Mouse (Mus musculus): Measurements from ENCODE around the gene Pcnx2.

Pcnx2 gene

GRCm38 (mm10) chr8:125897868-125898788, at the start of gene Pcnx2:
Pcnx2 (minus strand) TSS chr8:125898317.
- no peak for TF ChIP-seq GATA4 (IDR thresholded peaks at IDR 0.05; ENCODE audit: insufficient replicate concordance, low read length)

- no peak for TF ChIP-seq GATA4 (IDR thresholded peaks at IDR 0.05; ENCODE audit: insufficient replicate concordance, low read length)
Observed at GRCm38 (mm10) chr8:125944511-125944910, 46.4 kb upstream of the Pcnx2 start.

GRCm38 (mm10) chr8:125935649-125936048, 37.5 kb upstream of the Pcnx2 start:
- TF ChIP-seq GATA4 (IDR thresholded peaks at IDR 0.05; ENCODE audit: insufficient replicate concordance, low read length) = no peak

- no peak for TF ChIP-seq GATA4 (IDR thresholded peaks at IDR 0.05; ENCODE audit: insufficient replicate concordance, low read length)
Observed at GRCm38 (mm10) chr8:125931822-125932221, 33.7 kb upstream of the Pcnx2 start.

GRCm38 (mm10) chr8:125930276-125931046, 32.3 kb upstream of the Pcnx2 start:
- TF ChIP-seq GATA4 (IDR thresholded peaks at IDR 0.05; ENCODE audit: insufficient replicate concordance, low read length) = no peak

GRCm38 (mm10) chr8:125926636-125927035, 28.5 kb upstream of the Pcnx2 start:
- no peak for TF ChIP-seq GATA4 (IDR thresholded peaks at IDR 0.05; ENCODE audit: insufficient replicate concordance, low read length)

GRCm38 (mm10) chr8:125922333-125922732, 24.2 kb upstream of the Pcnx2 start:
- no peak for TF ChIP-seq GATA4 (IDR thresholded peaks at IDR 0.05; ENCODE audit: insufficient replicate concordance, low read length)

GRCm38 (mm10) chr8:125920761-125921160, 22.6 kb upstream of the Pcnx2 start:
- TF ChIP-seq GATA4 (IDR thresholded peaks at IDR 0.05; ENCODE audit: insufficient replicate concordance, low read length) = no peak

- TF ChIP-seq GATA4 (IDR thresholded peaks at IDR 0.05; ENCODE audit: insufficient replicate concordance, low read length) = no peak
Observed at GRCm38 (mm10) chr8:125920281-125920680, 22.2 kb upstream of the Pcnx2 start.

- no peak for TF ChIP-seq GATA4 (IDR thresholded peaks at IDR 0.05; ENCODE audit: insufficient replicate concordance, low read length)
Observed at GRCm38 (mm10) chr8:125919560-125919959, 21.4 kb upstream of the Pcnx2 start.

- TF ChIP-seq GATA4 (IDR thresholded peaks at IDR 0.05; ENCODE audit: insufficient replicate concordance, low read length) = no peak
Observed at GRCm38 (mm10) chr8:125918719-125919118, 20.6 kb upstream of the Pcnx2 start.

GRCm38 (mm10) chr8:125917013-125917412, 18.9 kb upstream of the Pcnx2 start:
- no peak for TF ChIP-seq GATA4 (IDR thresholded peaks at IDR 0.05; ENCODE audit: insufficient replicate concordance, low read length)

- no peak for TF ChIP-seq GATA4 (IDR thresholded peaks at IDR 0.05; ENCODE audit: insufficient replicate concordance, low read length)
Observed at GRCm38 (mm10) chr8:125914386-125914785, 16.3 kb upstream of the Pcnx2 start.

- no peak for TF ChIP-seq GATA4 (IDR thresholded peaks at IDR 0.05; ENCODE audit: insufficient replicate concordance, low read length)
Observed at GRCm38 (mm10) chr8:125913206-125913605, 15.1 kb upstream of the Pcnx2 start.

- no peak for TF ChIP-seq GATA4 (IDR thresholded peaks at IDR 0.05; ENCODE audit: insufficient replicate concordance, low read length)
Observed at GRCm38 (mm10) chr8:125911229-125911580, 13.1 kb upstream of the Pcnx2 start.

All from liver, adult (tissue).